Mouse (Mus musculus): Measurements from ENCODE around the gene Mrpl53.
"Not testable (repeated sequence)": the region's sequence is repeated elsewhere in the genome, so short reads cannot be mapped to it uniquely, and the experiment has no call there.

Mrpl53 gene

GRCm38 (mm10) chr6:83145209-83145608 lies 36.4 kb downstream of the Mrpl53 start:
- DNase-seq (ENCODE audit: low read depth, low spot score), result no peak

DNA sequence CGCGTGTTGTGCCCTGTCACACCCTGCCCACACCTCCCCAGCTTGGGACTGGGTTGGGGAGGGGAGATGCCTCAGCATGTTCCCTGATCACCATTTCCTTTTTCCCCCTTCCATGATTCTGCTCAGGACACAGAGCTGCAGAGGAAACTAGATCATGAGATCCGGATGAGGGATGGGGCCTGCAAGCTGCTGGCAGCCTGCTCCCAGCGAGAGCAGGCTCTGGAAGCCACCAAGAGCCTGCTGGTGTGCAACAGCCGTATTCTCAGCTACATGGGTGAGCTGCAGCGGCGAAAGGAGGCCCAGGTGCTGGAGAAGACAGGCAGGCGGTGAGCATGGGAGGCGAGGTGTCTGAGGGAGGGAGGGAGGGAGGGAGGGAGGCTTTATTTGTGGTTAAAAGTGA lies 37.0 kb downstream of the Mrpl53 start:
- no peak for DNase-seq (ENCODE audit: low read depth, low spot score)

- DNase-seq (ENCODE audit: low read depth, low spot score), result no peak
These were observed 38.4 kb downstream of the Mrpl53 start for GRCm38 (mm10) chr6:83147280-83147679.

DNA sequence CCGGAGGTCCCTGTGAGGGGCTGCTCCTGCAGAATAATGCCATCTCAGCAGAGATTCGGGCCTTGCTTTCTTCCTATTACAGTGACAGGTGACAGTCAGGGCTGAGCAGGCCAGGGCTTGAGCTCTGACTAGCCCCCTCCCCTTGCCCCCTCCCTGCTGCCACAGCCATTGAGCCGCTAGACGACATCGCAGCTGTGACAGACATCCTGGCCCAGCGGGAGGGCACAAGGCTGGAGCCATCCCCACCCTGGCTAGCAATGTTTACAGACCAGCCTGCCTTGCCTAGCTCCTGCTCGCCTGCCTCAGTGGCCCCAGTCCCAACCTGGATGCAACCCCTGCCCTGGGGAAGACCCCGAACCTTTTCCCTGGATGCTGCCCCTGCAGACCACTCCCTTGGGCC lies 42.9 kb downstream of the Mrpl53 start:
- DNase-seq (ENCODE audit: low read depth, low spot score), result no peak

GRCm38 (mm10) chr6:83153038-83153437 lies 44.2 kb downstream of the Mrpl53 start:
- DNase-seq (ENCODE audit: low read depth, low spot score), result no peak

GRCm38 (mm10) chr6:83153485-83153884 lies 44.6 kb downstream of the Mrpl53 start:
- no peak for DNase-seq (ENCODE audit: low read depth, low spot score)

DNA sequence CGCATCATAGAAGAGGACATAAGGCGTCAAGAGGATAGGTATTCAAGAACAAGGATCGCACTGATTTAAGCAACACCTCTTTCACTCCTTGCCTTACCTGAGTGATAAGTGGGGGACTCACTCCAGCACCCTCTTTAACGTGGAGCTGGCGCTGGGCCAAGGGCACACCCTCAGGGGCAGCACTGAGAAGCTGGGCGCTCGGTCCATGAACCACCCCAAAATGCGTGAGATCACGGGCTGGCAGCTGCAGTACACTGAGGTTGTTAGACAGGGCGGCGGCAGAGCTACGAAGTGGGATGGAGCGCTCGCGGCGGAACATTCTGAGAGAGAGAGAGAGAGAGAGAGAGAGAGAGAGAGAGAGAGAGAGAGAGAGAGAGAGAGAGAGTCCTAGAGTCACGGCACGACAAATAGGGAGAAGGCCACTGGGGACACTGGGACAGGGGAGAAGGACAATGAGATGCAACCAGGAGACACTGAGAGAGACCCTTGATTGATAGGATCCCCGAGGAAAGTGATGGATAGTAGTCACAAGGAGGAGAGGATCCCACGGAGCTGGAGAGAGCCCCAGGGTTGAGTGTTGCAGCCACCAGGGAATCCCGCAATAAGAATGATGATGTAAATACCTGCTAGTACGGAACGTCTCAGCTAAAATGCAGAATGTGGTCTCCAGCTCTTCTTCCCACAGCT lies 46.9 kb downstream of the Mrpl53 start:
- no peak for DNase-seq (ENCODE audit: low read depth, low spot score)

DNA sequence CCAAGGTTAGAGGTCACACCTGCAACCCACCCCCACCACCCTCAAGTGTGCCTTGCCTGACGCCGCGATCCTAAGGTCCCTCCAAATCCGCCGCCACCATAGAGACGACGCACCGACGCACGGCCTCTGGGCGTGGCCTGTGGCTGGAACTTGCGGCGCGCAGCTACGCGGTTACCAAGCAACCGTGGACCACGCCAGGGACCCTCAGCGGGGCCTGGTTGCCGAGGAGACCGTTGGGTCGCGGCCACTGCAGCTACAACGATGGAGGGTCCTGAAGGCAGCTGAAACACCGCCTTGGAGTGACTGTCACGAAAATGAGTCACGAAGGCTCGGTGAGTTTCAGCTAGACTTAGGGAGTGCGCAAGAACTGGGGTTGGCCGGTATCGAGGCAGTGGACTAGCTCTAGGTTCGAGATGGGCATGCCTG lies 47.4 kb downstream of the Mrpl53 start, which contains the start of the genes Wdr54 and 1700003E16Rik:
Gene Wdr54, minus strand, starts transcription at position 139 of the 426 bp plus-strand sequence.
Gene 1700003E16Rik, plus strand, starts transcription at position 146 of the 426 bp plus-strand sequence.
- DNase-seq (ENCODE audit: low read depth, low spot score), result no peak

DNA sequence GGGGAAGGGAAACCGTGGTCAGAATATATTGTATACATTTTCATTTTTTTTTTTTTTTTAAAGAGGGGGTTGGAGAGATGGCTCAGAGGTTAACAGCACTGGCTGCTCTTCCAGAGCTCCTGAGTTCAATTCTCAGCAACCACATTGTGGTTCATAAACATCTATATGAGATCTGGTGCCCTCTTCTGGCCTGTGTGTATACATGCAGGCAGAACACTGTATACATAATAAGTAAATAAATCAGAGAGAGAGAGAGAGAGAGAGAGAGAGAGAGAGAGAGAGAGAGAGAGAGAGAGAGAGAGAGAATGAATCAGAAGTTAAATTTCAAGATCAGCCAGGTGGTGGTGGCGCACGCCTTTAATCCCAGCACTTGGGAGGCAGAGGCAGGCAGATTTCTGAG lies 50.6 kb downstream of the Mrpl53 start:
- not testable (repeated sequence) for DNase-seq (ENCODE audit: low read depth, low spot score)

Measured in WW6 (cell line).